Mouse (Mus musculus) neutrophil, adult 65 days (primary cell): ENCODE results near the gene Usp51. TPM values are rescaled to one million over a fixed set of nuclear protein-coding genes. Genes with fewer than 3 reads are reported as not detected.

Experiments
- total RNA-seq: library from RNA; stranded (reverse); gene quantifications from 2 replicates; pipeline ENCODE4 v1.2.4, GENCODE M21; 2023

The Usp51 gene
- not detected in 2 replicates for total RNA-seq

GRCm38 (mm10) chrX:153006387-153006841 is at the start of gene Usp51:
TSS of gene Usp51 (plus strand) at chrX:153006469.

GRCm38 (mm10) chrX:153037087-153037971 is 31.1 kb downstream of the Usp51 start, which contains the start of gene Mageh1:
TSS of gene Mageh1 (minus strand) at chrX:153037575.

Other genes with a start within 250 kb of the Usp51 start
- gene Shroom2, start 237.0 kb upstream of the Usp51 start, total RNA-seq: not detected in 2 replicates
- gene Gpr143, start 224.5 kb upstream of the Usp51 start, total RNA-seq: not detected in 2 replicates
- gene Mageh1, start 31.1 kb downstream of the Usp51 start, total RNA-seq: not detected in 2 replicates
- gene Foxr2, start 112.3 kb downstream of the Usp51 start, total RNA-seq: not detected in 2 replicates
- 0.50 and 1.2 TPM in 2 replicates for gene Rragb, start 133.5 kb downstream of the Usp51 start, total RNA-seq
- gene Klf8, start 231.0 kb downstream of the Usp51 start, total RNA-seq: 1.9 and 2.0 TPM in 2 replicates